ENCODE assay signal across 8 mouse cellular contexts in the genomic region with DNA sequence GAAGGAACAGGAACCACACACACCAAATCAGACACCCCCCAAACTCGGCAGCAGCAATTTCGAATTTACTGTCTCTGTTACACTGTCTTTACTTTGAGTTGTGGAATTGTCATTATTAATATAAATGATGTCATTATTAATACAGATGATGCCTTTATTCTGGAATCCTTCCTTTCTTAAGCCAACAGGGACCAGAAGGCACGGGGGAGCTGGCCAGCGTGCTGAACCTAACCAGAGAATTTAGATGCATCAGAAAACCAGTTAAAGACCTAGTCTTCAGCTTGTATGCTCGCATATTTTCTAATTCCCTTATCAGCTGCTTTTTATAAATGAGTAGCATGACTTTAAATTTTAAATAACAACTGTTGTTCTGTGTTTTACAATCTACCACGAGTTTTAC. TPM values are rescaled to one million over a fixed set of nuclear protein-coding genes. Genes with fewer than 3 reads are reported as not detected.
A peak's percentile ranks its signal among the peaks of the same experiment; 100 is the strongest.
DNase-seq lines count a peak whose midpoint lies in the region; ATAC-seq lines count a peak whose summit lies in the region.

No protein-coding gene starts in this region.

- H3K27me3 ChIP-seq in forebrain, embryonic 13.5 days: no peaks in the 10 kb centered on the region
- H3K27me3 ChIP-seq in midbrain, embryonic 15.5 days (replicated peaks): no peaks in the 10 kb centered on the region

- H3K4me2 ChIP-seq in forebrain, embryonic 13.5 days: peak overlapping the region; percentile 83
- H3K4me2 ChIP-seq in midbrain, embryonic 15.5 days: peak overlapping the region; percentile 55

- no peak for ATAC-seq in forebrain, embryonic 13.5 days
- ATAC-seq in midbrain, embryonic 15.5 days (replicated peaks): no peak
- ATAC-seq in granulocyte monocyte progenitor cell, adult 5-6 weeks (replicated peaks; ENCODE audit: poor library complexity, severe bottlenecking): no peak

- no peak overlapping the region for H3K27ac ChIP-seq in forebrain, embryonic 13.5 days
- H3K27ac ChIP-seq in midbrain, embryonic 15.5 days: 0 out of 2 replicates have a peak overlapping the region, but pooled peaks have one; percentile 98

- H3K9me3 ChIP-seq in forebrain, embryonic 13.5 days (replicated peaks): no peaks in the 10 kb centered on the region
- H3K9me3 ChIP-seq in midbrain, embryonic 15.5 days: no peaks in the 10 kb centered on the region

- no peaks in the 10 kb centered on the region for H3K36me3 ChIP-seq in forebrain, embryonic 13.5 days (ENCODE audit: poor library complexity, severe bottlenecking)
- no peaks in the 10 kb centered on the region for H3K36me3 ChIP-seq in midbrain, embryonic 15.5 days (replicated peaks)

- no peak overlapping the region for H3K9ac ChIP-seq in forebrain, embryonic 13.5 days
- H3K9ac ChIP-seq in midbrain, embryonic 15.5 days: peak overlapping the region; percentile 92; the same call in 1 of the 2 replicates

- H3K4me1 ChIP-seq in forebrain, embryonic 13.5 days: peaks cover 21% of the 10 kb centered on the region; the same call in 1 of the 2 replicates
- peaks cover 21% of the 10 kb centered on the region for H3K4me1 ChIP-seq in midbrain, embryonic 15.5 days

- intact Hi-C loops in heart, postnatal 25 days (cut with DNase I): no loop called here

- 20% methylated on average over 6 of the region's 6 CpGs for WGBS in forebrain, embryonic 13.5 days
- WGBS in midbrain, embryonic 15.5 days: 17% methylated on average over 6 of the region's 6 CpGs

- peak overlapping the region; percentile 84; the same call in 1 of the 2 replicates for H3K4me3 ChIP-seq in forebrain, embryonic 13.5 days
- peak overlapping the region; percentile 76 for H3K4me3 ChIP-seq in midbrain, embryonic 15.5 days

- DNase-seq in kidney, adult 9 months: peak; percentile 15
- no peak for DNase-seq in kidney, adult 11 months
- DNase-seq in ZHBTc4 (ENCODE audit: low read depth, low spot score): peak; percentile 65
- no peak for DNase-seq in spleen, postnatal 4 days (ENCODE audit: low spot score in 2 of 2)
- no peak for DNase-seq in heart, postnatal 25 days (ENCODE audit: low spot score)

RNA-seq across cellular contexts. Expression of gene Cadps, which starts 0.9 kb away (rescaled TPM):
- 17.0 and 24.0 TPM in 2 replicates for polyA plus RNA-seq in forebrain, embryonic 13.5 days (2015; fragmentation: Nextera tagmentation; extraction: Ambion mirVana)
- polyA plus RNA-seq in midbrain, embryonic 15.5 days (2015; fragmentation: Nextera tagmentation; extraction: Ambion mirVana): 40.2 and 43.8 TPM in 2 replicates
- not detected in 2 replicates for total RNA-seq in granulocyte monocyte progenitor cell, adult 5-6 weeks (2014; fragmentation: Nextera tagmentation)
- total RNA-seq in granulocyte monocyte progenitor cell, adult 5-6 weeks (2017): not detected in 2 replicates
- total RNA-seq in heart, postnatal 25 days (2021): not detected

Comparison
In these comparisons a context has a peak if more than half of its experiments do, and no peak if none do; other contexts are left out.
1. DNase-seq: peak in kidney, adult 9 months (single experiment) and ZHBTc4 (single experiment); none in kidney, adult 11 months (single experiment), spleen, postnatal 4 days (0 of 2) and heart, postnatal 25 days (single experiment).